Comparison of ENCODE assay signal across 8 mouse cellular contexts in the genomic region with DNA sequence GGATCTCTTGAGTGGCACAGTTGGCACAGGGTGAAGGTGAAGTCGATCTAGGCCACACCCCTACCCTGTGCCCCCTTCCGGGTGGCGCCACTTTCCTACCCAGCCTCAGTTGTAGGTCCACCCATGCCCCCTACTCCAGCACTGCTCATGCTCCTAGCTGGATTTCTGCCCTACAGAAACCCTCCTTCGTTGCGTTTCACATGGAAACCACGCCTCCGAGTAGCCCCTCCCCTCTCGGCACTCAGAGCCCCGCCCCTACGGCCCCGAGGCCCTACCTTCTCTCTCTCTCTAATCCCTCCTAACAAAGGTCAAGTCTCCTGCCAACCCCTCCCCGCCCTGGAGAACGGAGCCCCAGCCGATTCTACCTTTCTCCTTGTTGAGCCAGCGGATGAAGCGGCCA. TPM values are rescaled to one million over a fixed set of nuclear protein-coding genes. Genes with fewer than 3 reads are reported as not detected.
DNase-seq lines count a peak whose midpoint lies in the region; ATAC-seq and TF ChIP-seq lines count a peak whose summit lies in the region.

No protein-coding gene starts in this region.

- no peaks in the 10 kb centered on the region for H3K27me3 ChIP-seq in ES-Bruce4 (ENCODE audit: control insufficient read depth, insufficient read depth, low read length, poor library complexity, severe bottlenecking)
- no peaks in the 10 kb centered on the region for H3K27me3 ChIP-seq in hindbrain, embryonic 16.5 days (replicated peaks; ENCODE audit: control insufficient read depth, insufficient read depth, low read length)
- peaks cover 78% of the 10 kb centered on the region for H3K27me3 ChIP-seq in liver, embryonic 12.5 days (replicated peaks)
- no peaks in the 10 kb centered on the region for H3K27me3 ChIP-seq in neural tube, embryonic 14.5 days (ENCODE audit: control insufficient read depth, insufficient read depth, low read length)

- H3K9me3 ChIP-seq in ES-Bruce4 (replicated peaks; ENCODE audit: control insufficient read depth, insufficient read depth, low read length, poor library complexity, severe bottlenecking): no peaks in the 10 kb centered on the region
- H3K9me3 ChIP-seq in hindbrain, embryonic 16.5 days (ENCODE audit: control insufficient read depth, low read length): no peaks in the 10 kb centered on the region
- no peaks in the 10 kb centered on the region for H3K9me3 ChIP-seq in liver, embryonic 12.5 days (replicated peaks)
- H3K9me3 ChIP-seq in neural tube, embryonic 14.5 days (ENCODE audit: control insufficient read depth, low read length): no peaks in the 10 kb centered on the region

- TF ChIP-seq POLR2A in ES-Bruce4 (IDR thresholded peaks at IDR 0.05; ENCODE audit: insufficient read depth, low read length): no peak

- peaks cover 4% of the 10 kb centered on the region for H3K4me1 ChIP-seq in ES-Bruce4 (ENCODE audit: control insufficient read depth, insufficient read depth, low read length)
- peaks cover 7% of the 10 kb centered on the region; the same call in 1 of the 2 replicates for H3K4me1 ChIP-seq in hindbrain, embryonic 16.5 days (ENCODE audit: control insufficient read depth, insufficient read depth, low read depth, low read length)
- peaks cover 9% of the 10 kb centered on the region for H3K4me1 ChIP-seq in liver, embryonic 12.5 days
- no peaks in the 10 kb centered on the region for H3K4me1 ChIP-seq in neural tube, embryonic 14.5 days (ENCODE audit: control insufficient read depth, insufficient read depth, low read length)

- H3K4me3 ChIP-seq in ES-Bruce4 (ENCODE audit: low read depth, low read length): peak overlapping the region; percentile 64
- peak overlapping the region; percentile 5 for H3K4me3 ChIP-seq in hindbrain, embryonic 16.5 days (ENCODE audit: low read length)
- H3K4me3 ChIP-seq in liver, embryonic 12.5 days: peak overlapping the region; percentile 22
- no peak overlapping the region for H3K4me3 ChIP-seq in neural tube, embryonic 14.5 days (ENCODE audit: low read depth, low read length)

- H3K9ac ChIP-seq in ES-Bruce4 (ENCODE audit: low read depth, poor library complexity, severe bottlenecking): peak overlapping the region; percentile 10
- peak overlapping the region; percentile 2; the same call in 1 of the 2 replicates for H3K9ac ChIP-seq in hindbrain, embryonic 16.5 days (ENCODE audit: low read depth, low read length)
- H3K9ac ChIP-seq in liver, embryonic 12.5 days: no peak overlapping the region
- 0 out of 2 replicates have a peak overlapping the region, but pooled peaks have one; percentile 28 for H3K9ac ChIP-seq in neural tube, embryonic 14.5 days (replicated peaks; ENCODE audit: low read depth, low read length)

- H3K27ac ChIP-seq in ES-Bruce4 (ENCODE audit: insufficient read depth, low read length): no peak overlapping the region
- H3K27ac ChIP-seq in hindbrain, embryonic 16.5 days (ENCODE audit: low read depth, low read length): no peak overlapping the region
- H3K27ac ChIP-seq in liver, embryonic 12.5 days: no peak overlapping the region
- no peak overlapping the region for H3K27ac ChIP-seq in neural tube, embryonic 14.5 days (ENCODE audit: low read depth, low read length)

- ATAC-seq in hindbrain, embryonic 16.5 days: peak; percentile 35; the same call in 1 of the 2 replicates
- 0 out of 2 replicates have a peak, but pooled peaks have one; percentile 27 for ATAC-seq in liver, embryonic 12.5 days
- 0 out of 2 replicates have a peak, but pooled peaks have one; percentile 32 for ATAC-seq in neural tube, embryonic 14.5 days (ENCODE audit: low read depth)
- no peak for ATAC-seq in activated CD4-positive, CD25-positive, alpha-beta regulatory T cell, adult 4 months

- DNase-seq in c-Kit-positive CD71-positive TER-119-negative erythroid progenitor cells, embryonic 14.5 days (ENCODE audit: low read depth): peak; percentile 24
- no peak for DNase-seq in adipocyte (ENCODE audit: low spot score)
- DNase-seq in right cerebral cortex, postnatal 4 days: no peak

- TF ChIP-seq EP300 in ES-Bruce4 (IDR thresholded peaks at IDR 0.05; ENCODE audit: insufficient read depth, low read depth, low read length): no peak

- H3K4me2 ChIP-seq in hindbrain, embryonic 16.5 days (ENCODE audit: low read length): peak overlapping the region; percentile 44
- peak overlapping the region; percentile 55 for H3K4me2 ChIP-seq in liver, embryonic 12.5 days
- H3K4me2 ChIP-seq in neural tube, embryonic 14.5 days (ENCODE audit: low read depth, low read length): peak overlapping the region; percentile 37

- WGBS in hindbrain, embryonic 16.5 days: 4% methylated on average over 14 of the region's 16 CpGs
- WGBS in liver, embryonic 12.5 days (ENCODE audit: insufficient replicate concordance): 13% methylated on average over 16 of the region's 16 CpGs
- WGBS in neural tube, embryonic 14.5 days: 8% methylated on average over 16 of the region's 16 CpGs

- TF ChIP-seq CTCF in ES-Bruce4 (IDR thresholded peaks at IDR 0.05; ENCODE audit: low read depth, low read length): no peak

- H3K36me3 ChIP-seq in ES-Bruce4 (ENCODE audit: control insufficient read depth, insufficient read depth, low read length, poor library complexity, severe bottlenecking): no peaks in the 10 kb centered on the region
- no peaks in the 10 kb centered on the region for H3K36me3 ChIP-seq in hindbrain, embryonic 16.5 days (ENCODE audit: control insufficient read depth, insufficient read depth, low read length)
- no peaks in the 10 kb centered on the region for H3K36me3 ChIP-seq in liver, embryonic 12.5 days
- no peaks in the 10 kb centered on the region for H3K36me3 ChIP-seq in neural tube, embryonic 14.5 days (ENCODE audit: control insufficient read depth, insufficient read depth, low read length)

RNA-seq across cellular contexts. Expression of a gene that starts 12.0 kb away (rescaled TPM):
- polyA plus RNA-seq in ES-Bruce4 (2011; ENCODE audit: insufficient read depth, insufficient read length, low read depth, missing spikeins): 1.2 and 1.4 TPM in 2 replicates
- 0.60 and 1.6 TPM in 2 replicates for polyA plus RNA-seq in hindbrain, embryonic 16.5 days (2015; fragmentation: Nextera tagmentation; extraction: Ambion mirVana)
- not detected in 2 replicates for polyA plus RNA-seq in liver, embryonic 12.5 days (2016; fragmentation: Nextera tagmentation; extraction: Ambion mirVana)
- polyA plus RNA-seq in neural tube, embryonic 14.5 days (2014; fragmentation: Nextera tagmentation; extraction: Ambion mirVana): 0.59 and 1.3 TPM in 2 replicates
- polyA plus RNA-seq in activated CD4-positive, CD25-positive, alpha-beta regulatory T cell, adult 4 months (2017; shearing (Covaris generic)): under 1 TPM in 1 of 2 experiments, not detected in 1; 0.50 TPM
